Mouse (Mus musculus) myocyte (in vitro differentiated cells): ENCODE results near the gene Cd151.

Experiments used
- MAX ChIP-seq: IDR thresholded peaks from one replicate; pipeline ENCODE4 v1.6.1; 2011; ENCODE audit warnings: low read depth, mild to moderate bottlenecking, control low read depth
- POLR2A ChIP-seq: IDR thresholded peaks from one replicate; pipeline ENCODE4 v1.6.1; 2011; ENCODE audit warnings: low read depth, mild to moderate bottlenecking, control low read depth, moderate library complexity; ENCODE audit not compliant: insufficient read length
- TCF12 ChIP-seq: IDR thresholded peaks from one replicate; pipeline ENCODE4 v1.6.1; 2011; ENCODE audit warnings: mild to moderate bottlenecking, control low read depth; ENCODE audit not compliant: poor library complexity, insufficient read depth, severe bottlenecking

GRCm38 (mm10) chr7:141463824-141464602, 3.2 kb upstream of the Cd151 start:
- TF ChIP-seq TCF12 (no peak), MAX (no peak), POLR2A (no peak)
